Mouse (Mus musculus): ENCODE measurements around the gene Ttc23l.
"Not testable (repeated sequence)": the region's sequence is repeated elsewhere in the genome, so short reads cannot be mapped to it uniquely, and the experiment has no call there.

Gene Ttc23l

GRCm38 (mm10) chr15:10558465-10558864 lies at the start of gene Ttc23l:
Gene Ttc23l, minus strand, starts transcription at chr15:10558668.
- DNase-seq, result no peak

GRCm38 (mm10) chr15:10599413-10599812 lies 40.9 kb upstream of the Ttc23l start:
- DNase-seq, result no peak

- DNase-seq, result peak; percentile 26 to 34
Observed at GRCm38 (mm10) chr15:10598259-10599225, 40.1 kb upstream of the Ttc23l start.

- no peak for DNase-seq
Observed at GRCm38 (mm10) chr15:10596871-10597270, 38.4 kb upstream of the Ttc23l start.

- no peak for DNase-seq
Observed at GRCm38 (mm10) chr15:10595408-10595807, 36.9 kb upstream of the Ttc23l start.

GRCm38 (mm10) chr15:10594910-10595309 lies 36.4 kb upstream of the Ttc23l start:
- DNase-seq, result no peak

GRCm38 (mm10) chr15:10593094-10593493 lies 34.6 kb upstream of the Ttc23l start:
- DNase-seq, result peak in 1 of 2 experiments; percentile 14

- no peak for DNase-seq
Observed at GRCm38 (mm10) chr15:10586565-10586964, 28.1 kb upstream of the Ttc23l start.

- DNase-seq, result no peak
Observed at GRCm38 (mm10) chr15:10584359-10585187, 26.1 kb upstream of the Ttc23l start.

GRCm38 (mm10) chr15:10583408-10583807 lies 24.9 kb upstream of the Ttc23l start:
- DNase-seq, result peak; percentile 43 to 51

GRCm38 (mm10) chr15:10579159-10579558 lies 20.7 kb upstream of the Ttc23l start:
- DNase-seq, result no peak

- DNase-seq, result no peak
Observed at GRCm38 (mm10) chr15:10566486-10566885, 8.0 kb upstream of the Ttc23l start.

- DNase-seq, result no peak
Observed at GRCm38 (mm10) chr15:10564201-10564600, 5.7 kb upstream of the Ttc23l start.

- DNase-seq, result no peak
Observed at GRCm38 (mm10) chr15:10562281-10562680, 3.8 kb upstream of the Ttc23l start.

- DNase-seq, result no peak
Observed at GRCm38 (mm10) chr15:10560005-10560404, 1.5 kb upstream of the Ttc23l start.

- DNase-seq, result no peak
Observed at GRCm38 (mm10) chr15:10554336-10554735, 4.1 kb downstream of the Ttc23l start.

- DNase-seq, result no peak
Observed at GRCm38 (mm10) chr15:10540271-10541088, 18.0 kb downstream of the Ttc23l start.

GRCm38 (mm10) chr15:10535969-10536368 lies 22.5 kb downstream of the Ttc23l start:
- DNase-seq, result no peak

GRCm38 (mm10) chr15:10534591-10534990 lies 23.9 kb downstream of the Ttc23l start:
- DNase-seq, result no peak

GRCm38 (mm10) chr15:10533361-10533760 lies 25.1 kb downstream of the Ttc23l start:
- DNase-seq, result not testable (repeated sequence)

GRCm38 (mm10) chr15:10531352-10531751 lies 27.1 kb downstream of the Ttc23l start:
- no peak for DNase-seq

GRCm38 (mm10) chr15:10525896-10526295 lies 32.6 kb downstream of the Ttc23l start:
- no peak for DNase-seq

- DNase-seq, result no peak
Observed at GRCm38 (mm10) chr15:10515166-10515565, 43.3 kb downstream of the Ttc23l start.
